Mouse (Mus musculus): ENCODE measurements around the gene Clca3a2.
"Not testable (repeated sequence)": the region's sequence is repeated elsewhere in the genome, so short reads cannot be mapped to it uniquely, and the experiment has no call there.

DNA sequence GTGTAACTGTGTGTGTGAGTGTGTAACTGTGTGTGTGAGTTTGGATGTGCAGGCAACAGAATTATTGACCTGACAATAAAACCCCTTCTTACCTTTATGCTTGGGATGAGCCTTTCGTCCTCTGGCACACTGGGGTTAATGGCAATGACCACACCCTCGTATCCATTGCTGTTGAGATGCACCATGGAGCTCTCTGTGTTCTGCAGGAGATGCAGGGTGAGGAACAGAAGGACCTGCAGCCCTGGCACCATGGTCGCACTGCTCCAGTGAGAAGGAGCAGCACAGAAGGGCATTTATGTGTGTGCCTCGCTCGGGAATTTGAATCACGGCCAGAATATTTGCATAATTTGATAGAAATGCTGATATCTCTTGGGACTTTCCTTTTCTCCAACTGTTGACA, at the start of gene Clca3a2:
- TF ChIP-seq CTCF (conservative IDR thresholded peaks at IDR 0.05 in 1 of 2, IDR thresholded peaks at IDR 0.05 in 1 of 2; ENCODE audit: low read depth in 2 of 2, low read length in 2 of 2); MAX (IDR thresholded peaks at IDR 0.05; ENCODE audit: low read length); POLR2AphosphoS2 (IDR thresholded peaks at IDR 0.05; ENCODE audit: low read depth, low read length); POLR2A (IDR thresholded peaks at IDR 0.05; ENCODE audit: low read depth, low read length); RCOR1 (conservative IDR thresholded peaks at IDR 0.05; ENCODE audit: low read depth, low read length); SIN3A (IDR thresholded peaks at IDR 0.05; ENCODE audit: low read length); EP300 (IDR thresholded peaks at IDR 0.05; ENCODE audit: low read length); UBTF (IDR thresholded peaks at IDR 0.05; ENCODE audit: low read depth, low read length): not testable (repeated sequence)

Data from CH12.LX (cell line).